Mouse (Mus musculus) Patski (cell line): ENCODE data around the gene Ilf3. TPM values are rescaled to one million over a fixed set of nuclear protein-coding genes. Genes with fewer than 3 reads are reported as not detected.

ENCODE experiments used
- ATAC-seq: fragments of 100-300 bp; one replicate; pipeline ENCODE4 v1.8.0; 2021
- CTCF ChIA-PET: fragments of 350-600 bp; sonication (Branson Sonifier 250); formaldehyde crosslinking; loops from one replicate; lab custom pipeline; 2022; ENCODE audit warnings: inconsistent platforms; lab: Charles Lee
- POLR2A ChIA-PET: fragments of 350-600 bp; sonication (Branson Sonifier 250); formaldehyde crosslinking; loops from one replicate; lab custom pipeline; 2022; ENCODE audit warnings: antibody characterized with exemption, inconsistent platforms; lab: Charles Lee
- DNase-seq: peaks from one replicate; pipeline ENCODE4 v3.0.0-alpha.2; 2011; ENCODE audit warnings: low read depth, low spot score
- H3K27me3 ChIP-seq: fragments of 371-371 bp; one replicate; pipeline ENCODE4 v1.5.1; 2021
- CTCF ChIP-seq: fragments of 100-300 bp; IDR thresholded peaks from one replicate; pipeline ENCODE4 v1.5.1; 2021
- in situ Hi-C: fragments of 300-500 bp; cut with MboI; formaldehyde crosslinking; loops from 3 replicates; pipeline ENCODE4 v1.11.1; 2018; ENCODE audit warnings: low pct_unique_long_range_greater_than_20kb, mixed read lengths
- polyA plus RNA-seq: library from polyadenylated mRNA; unstranded; gene quantifications from one replicate; pipeline ENCODE4 v1.2.3, GENCODE M21; 2021

Gene Ilf3
- polyA plus RNA-seq, 1 experiment from 2014 or later: 110 TPM

GRCm38 (mm10) chr9:21432066-21432465, 64.4 kb downstream of the Ilf3 start:
- no peak for TF ChIP-seq CTCF
- H3K27me3 ChIP-seq: no peaks in the 10 kb centered on the region
- ATAC-seq (no peak), DNase-seq (no peak)
- CTCF ChIA-PET: no interaction called here
- POLR2A ChIA-PET: interaction anchor here (1.2 kb wide), 1 partner anchor 13 kb away, joined by 3 read pairs; no protein-coding TSS in a partner anchor
- in situ Hi-C loops: no loop called here

GRCm38 (mm10) chr9:21433766-21434165, 66.1 kb downstream of the Ilf3 start:
- no peak for ATAC-seq
- CTCF ChIA-PET: no interaction called here
- in situ Hi-C loops: no loop called here
- POLR2A ChIA-PET: no interaction called here
- no peak for DNase-seq
- no peaks in the 10 kb centered on the region for H3K27me3 ChIP-seq
- TF ChIP-seq CTCF: no peak

GRCm38 (mm10) chr9:21434410-21434809, 66.7 kb downstream of the Ilf3 start:
- in situ Hi-C loops: no loop called here
- CTCF ChIA-PET: interaction anchor here (0.7 kb wide), 1 partner anchor 10 kb away, joined by 3 read pairs; no protein-coding TSS in a partner anchor
- no peaks in the 10 kb centered on the region for H3K27me3 ChIP-seq
- POLR2A ChIA-PET: no interaction called here
- no peak for DNase-seq
- TF ChIP-seq CTCF: no peak
- no peak for ATAC-seq

GRCm38 (mm10) chr9:21435777-21436635, 68.3 kb downstream of the Ilf3 start:
- TF ChIP-seq CTCF: no peak
- ChIA-PET POLR2A (no interaction called here), CTCF (no interaction called here)
- DNase-seq: no peak
- in situ Hi-C loops: no loop called here
- ATAC-seq: no peak
- H3K27me3 ChIP-seq: no peaks in the 10 kb centered on the region

- H3K27me3 ChIP-seq: no peaks in the 10 kb centered on the region
- ATAC-seq (no peak), DNase-seq (no peak)
- ChIA-PET CTCF (no interaction called here), POLR2A (no interaction called here)
- in situ Hi-C loops: no loop called here
- no peak for TF ChIP-seq CTCF
Observed at GRCm38 (mm10) chr9:21437577-21437976, 69.9 kb downstream of the Ilf3 start.

- CTCF ChIA-PET: no interaction called here
- no peak for ATAC-seq
- TF ChIP-seq CTCF: no peak
- no peaks in the 10 kb centered on the region for H3K27me3 ChIP-seq
- no peak for DNase-seq
- in situ Hi-C loops: no loop called here
- POLR2A ChIA-PET: no interaction called here
Observed at GRCm38 (mm10) chr9:21438219-21438618, 70.5 kb downstream of the Ilf3 start.

- DNase-seq: no peak
- POLR2A ChIA-PET: no interaction called here
Observed at GRCm38 (mm10) chr9:21439456-21439855, 71.8 kb downstream of the Ilf3 start.

GRCm38 (mm10) chr9:21439914-21440313, 72.2 kb downstream of the Ilf3 start:
- in situ Hi-C loops: no loop called here
- TF ChIP-seq CTCF: no peak
- CTCF ChIA-PET: no interaction called here
- ATAC-seq: no peak
- DNase-seq: no peak
- H3K27me3 ChIP-seq: no peaks in the 10 kb centered on the region
- POLR2A ChIA-PET: no interaction called here

More at GRCm38 (mm10) chr9:21439456-21439855, 71.8 kb downstream of the Ilf3 start:
- no peak for ATAC-seq
- CTCF ChIA-PET: interaction anchor here (0.7 kb wide), 1 partner anchor 30 kb away, joined by 3 read pairs; no protein-coding TSS in a partner anchor
- in situ Hi-C loops: no loop called here
- H3K27me3 ChIP-seq: no peaks in the 10 kb centered on the region
- TF ChIP-seq CTCF: no peak

GRCm38 (mm10) chr9:21440387-21440786, 72.7 kb downstream of the Ilf3 start:
- no peak for ATAC-seq
- ChIA-PET POLR2A (no interaction called here), CTCF (no interaction called here)
- in situ Hi-C loops: no loop called here
- H3K27me3 ChIP-seq: no peaks in the 10 kb centered on the region
- DNase-seq: no peak
- no peak for TF ChIP-seq CTCF

- no peak for TF ChIP-seq CTCF
- ATAC-seq (no peak), DNase-seq (no peak)
- in situ Hi-C loops: no loop called here
- H3K27me3 ChIP-seq: no peaks in the 10 kb centered on the region
- ChIA-PET POLR2A (no interaction called here), CTCF (interaction anchor here (1.7 kb wide), 1 partner anchor 9 kb away, joined by 3 read pairs; no protein-coding TSS in a partner anchor)
Observed at GRCm38 (mm10) chr9:21443853-21444252, 76.2 kb downstream of the Ilf3 start.

- DNase-seq (no peak), ATAC-seq (no peak)
- H3K27me3 ChIP-seq: no peaks in the 10 kb centered on the region
- in situ Hi-C loops: no loop called here
- ChIA-PET POLR2A (interaction anchor here (1.0 kb wide), 1 partner anchor 12 kb away, joined by 3 read pairs; no protein-coding TSS in a partner anchor), CTCF (interaction anchor here (0.8 to 1.7 kb wide), 2 partner anchors 10 to 12 kb away, joined by 3 read pairs; no protein-coding TSS in a partner anchor)
- TF ChIP-seq CTCF: no peak
Observed at GRCm38 (mm10) chr9:21444574-21444973, 76.9 kb downstream of the Ilf3 start.
